Mouse (Mus musculus): ENCODE results near the gene Cox8b. TPM values are rescaled to one million over a fixed set of nuclear protein-coding genes. Genes with fewer than 3 reads are reported as not detected.

The Cox8b gene
- polyA plus RNA-seq (2015; fragmentation: Nextera tagmentation; extraction: Ambion mirVana) = not detected in 2 replicates

GRCm38 (mm10) chr7:140900220-140900619 is at the start of gene Cox8b:
Cox8b (minus strand) TSS chr7:140900446.
- no peak within 1 kb of the TSS for H3K4me3 ChIP-seq
- H3K4me1 ChIP-seq (replicated peaks) = peaks cover 6% of the 10 kb centered on the region
- 77% methylated on average over 10 of the region's 10 CpGs for WGBS
- no peak for ATAC-seq (ENCODE audit: low FRiP score, low read depth)
- H3K4me2 ChIP-seq = no peak within 1 kb of the TSS
- H3K36me3 ChIP-seq = peaks cover 31% of the 10 kb centered on the region
- no peak within 1 kb of the TSS for H3K9ac ChIP-seq
- no peaks in the 10 kb centered on the region for H3K27me3 ChIP-seq
- H3K9me3 ChIP-seq = no peaks in the 10 kb centered on the region
- no peak within 1 kb of the TSS for H3K27ac ChIP-seq (replicated peaks)

- H3K27ac ChIP-seq (replicated peaks) = no peak overlapping the region
- peaks cover 9% of the 10 kb centered on the region; the same call in 1 of the 2 replicates for H3K4me1 ChIP-seq (replicated peaks)
- ATAC-seq (ENCODE audit: low FRiP score, low read depth) = no peak
- H3K9me3 ChIP-seq = no peaks in the 10 kb centered on the region
- 93% methylated on average over 6 of the region's 6 CpGs for WGBS
- no peak overlapping the region for H3K4me2 ChIP-seq
- H3K27me3 ChIP-seq = no peaks in the 10 kb centered on the region
- H3K36me3 ChIP-seq = no peaks in the 10 kb centered on the region
- H3K9ac ChIP-seq = no peak overlapping the region
- H3K4me3 ChIP-seq = no peak overlapping the region
Measured at GRCm38 (mm10) chr7:140949255-140949654, 49.0 kb upstream of the Cox8b start.

GRCm38 (mm10) chr7:140948161-140948560 is 47.9 kb upstream of the Cox8b start:
- H3K27me3 ChIP-seq = no peaks in the 10 kb centered on the region

GRCm38 (mm10) chr7:140946980-140947379 is 46.7 kb upstream of the Cox8b start:
- H3K4me3 ChIP-seq = no peak overlapping the region
- H3K4me2 ChIP-seq = no peak overlapping the region
- no peaks in the 10 kb centered on the region for H3K27me3 ChIP-seq
- WGBS = 80% methylated on average over 7 of the region's 7 CpGs
- ATAC-seq (ENCODE audit: low FRiP score, low read depth) = no peak
- H3K9ac ChIP-seq = no peak overlapping the region
- H3K9me3 ChIP-seq = no peaks in the 10 kb centered on the region
- no peak overlapping the region for H3K27ac ChIP-seq (replicated peaks)
- no peaks in the 10 kb centered on the region for H3K36me3 ChIP-seq
- H3K4me1 ChIP-seq (replicated peaks) = peaks cover 7% of the 10 kb centered on the region; the same call in 1 of the 2 replicates

More at GRCm38 (mm10) chr7:140948161-140948560, 47.9 kb upstream of the Cox8b start:
- H3K4me2 ChIP-seq = no peak overlapping the region
- H3K9ac ChIP-seq = no peak overlapping the region
- H3K9me3 ChIP-seq = no peaks in the 10 kb centered on the region
- ATAC-seq (ENCODE audit: low FRiP score, low read depth) = no peak
- H3K4me1 ChIP-seq (replicated peaks) = peaks cover 7% of the 10 kb centered on the region; the same call in 1 of the 2 replicates
- 92% methylated on average over 8 of the region's 8 CpGs for WGBS
- H3K4me3 ChIP-seq = no peak overlapping the region
- no peaks in the 10 kb centered on the region for H3K36me3 ChIP-seq
- H3K27ac ChIP-seq (replicated peaks) = no peak overlapping the region

- Histone ChIP-seq H3K4me3 (no peak overlapping the region), H3K36me3 (no peaks in the 10 kb centered on the region), H3K4me1 (replicated peaks) (peaks cover 13% of the 10 kb centered on the region), H3K9me3 (no peaks in the 10 kb centered on the region), H3K9ac (no peak overlapping the region), H3K27me3 (no peaks in the 10 kb centered on the region), H3K27ac (replicated peaks) (no peak overlapping the region), H3K4me2 (no peak overlapping the region)
- no peak for ATAC-seq (ENCODE audit: low FRiP score, low read depth)
- WGBS = 91% methylated on average over 10 of the region's 10 CpGs
Measured at GRCm38 (mm10) chr7:140946311-140946710, 46.1 kb upstream of the Cox8b start.

GRCm38 (mm10) chr7:140945247-140945646 is 45.0 kb upstream of the Cox8b start:
- peaks cover 9% of the 10 kb centered on the region for H3K4me1 ChIP-seq (replicated peaks)
- no peaks in the 10 kb centered on the region for H3K36me3 ChIP-seq
- no peaks in the 10 kb centered on the region for H3K27me3 ChIP-seq
- H3K4me3 ChIP-seq = no peak overlapping the region
- no peak overlapping the region for H3K27ac ChIP-seq (replicated peaks)
- H3K9ac ChIP-seq = no peak overlapping the region
- no peaks in the 10 kb centered on the region for H3K9me3 ChIP-seq
- 91% methylated on average over 5 of the region's 5 CpGs for WGBS
- ATAC-seq (ENCODE audit: low FRiP score, low read depth) = no peak
- H3K4me2 ChIP-seq = no peak overlapping the region

GRCm38 (mm10) chr7:140944236-140944635 is 44.0 kb upstream of the Cox8b start:
- H3K36me3 ChIP-seq = no peaks in the 10 kb centered on the region
- no peak overlapping the region for H3K4me2 ChIP-seq
- no peaks in the 10 kb centered on the region for H3K27me3 ChIP-seq
- no peak overlapping the region for H3K4me3 ChIP-seq
- peaks cover 18% of the 10 kb centered on the region for H3K4me1 ChIP-seq (replicated peaks)
- H3K27ac ChIP-seq (replicated peaks) = no peak overlapping the region
- H3K9me3 ChIP-seq = no peaks in the 10 kb centered on the region
- 92% methylated on average over 7 of the region's 7 CpGs for WGBS
- no peak overlapping the region for H3K9ac ChIP-seq
- ATAC-seq (ENCODE audit: low FRiP score, low read depth) = no peak

- ATAC-seq (ENCODE audit: low FRiP score, low read depth) = no peak
- Histone ChIP-seq H3K9ac (no peak overlapping the region), H3K4me2 (no peak overlapping the region), H3K4me1 (replicated peaks) (peaks cover 19% of the 10 kb centered on the region), H3K36me3 (no peaks in the 10 kb centered on the region), H3K9me3 (no peaks in the 10 kb centered on the region), H3K4me3 (no peak overlapping the region), H3K27ac (replicated peaks) (no peak overlapping the region), H3K27me3 (no peaks in the 10 kb centered on the region)
- 91% methylated on average over 4 of the region's 4 CpGs for WGBS
Measured at GRCm38 (mm10) chr7:140943356-140943755, 43.1 kb upstream of the Cox8b start.

- Histone ChIP-seq H3K36me3 (no peaks in the 10 kb centered on the region), H3K4me2 (no peak overlapping the region), H3K4me1 (replicated peaks) (peaks cover 19% of the 10 kb centered on the region), H3K4me3 (no peak overlapping the region), H3K9me3 (no peaks in the 10 kb centered on the region), H3K9ac (no peak overlapping the region), H3K27me3 (no peaks in the 10 kb centered on the region), H3K27ac (replicated peaks) (no peak overlapping the region)
- WGBS = 92% methylated on average over 10 of the region's 10 CpGs
- no peak for ATAC-seq (ENCODE audit: low FRiP score, low read depth)
Measured at GRCm38 (mm10) chr7:140942811-140943210, 42.6 kb upstream of the Cox8b start.

GRCm38 (mm10) chr7:140942341-140942740 is 42.1 kb upstream of the Cox8b start:
- no peak for ATAC-seq (ENCODE audit: low FRiP score, low read depth)
- no peak overlapping the region for H3K27ac ChIP-seq (replicated peaks)
- peak overlapping the region; percentile 61 for H3K4me2 ChIP-seq
- peaks cover 19% of the 10 kb centered on the region for H3K4me1 ChIP-seq (replicated peaks)
- H3K27me3 ChIP-seq = no peaks in the 10 kb centered on the region
- peak overlapping the region; percentile 40; the same call in 1 of the 2 replicates for H3K9ac ChIP-seq
- WGBS = 70% methylated on average over 9 of the region's 9 CpGs
- peak overlapping the region; percentile 42 for H3K4me3 ChIP-seq
- no peaks in the 10 kb centered on the region for H3K36me3 ChIP-seq
- no peaks in the 10 kb centered on the region for H3K9me3 ChIP-seq

GRCm38 (mm10) chr7:140941222-140942051 is 41.2 kb upstream of the Cox8b start, which contains the start of gene Pgghg:
Pgghg (plus strand) TSS chr7:140941391.
- 4% methylated on average over 33 of the region's 33 CpGs for WGBS
- Histone ChIP-seq H3K27me3 (0 out of 2 replicates have a peak, but pooled peaks cover 4% of the 10 kb centered on the region), H3K9ac (peak within 1 kb of the TSS; percentile 40), H3K4me3 (peak within 1 kb of the TSS; percentile 42), H3K9me3 (no peaks in the 10 kb centered on the region), H3K27ac (replicated peaks) (peak within 1 kb of the TSS; percentile 58), H3K4me2 (peak within 1 kb of the TSS; percentile 61), H3K4me1 (replicated peaks) (peaks cover 19% of the 10 kb centered on the region), H3K36me3 (no peaks in the 10 kb centered on the region)
- ATAC-seq (ENCODE audit: low FRiP score, low read depth) = peak; percentile 84

- Histone ChIP-seq H3K36me3 (no peaks in the 10 kb centered on the region), H3K27me3 (0 out of 2 replicates have a peak, but pooled peaks cover 4% of the 10 kb centered on the region), H3K4me2 (peak overlapping the region; percentile 16; the same call in 1 of the 2 replicates), H3K4me3 (no peak overlapping the region), H3K4me1 (replicated peaks) (peaks cover 19% of the 10 kb centered on the region), H3K9ac (no peak overlapping the region), H3K9me3 (no peaks in the 10 kb centered on the region), H3K27ac (replicated peaks) (no peak overlapping the region)
- WGBS = 14% methylated on average over 8 of the region's 8 CpGs
- no peak for ATAC-seq (ENCODE audit: low FRiP score, low read depth)
Measured at GRCm38 (mm10) chr7:140939669-140940171, 39.5 kb upstream of the Cox8b start.
